Mouse (Mus musculus) midbrain, embryonic 15.5 days (tissue): ENCODE measurements around the gene Stox2. TPM values are rescaled to one million over a fixed set of nuclear protein-coding genes. Genes with fewer than 3 reads are reported as not detected.
A peak's percentile ranks its signal among the peaks of the same experiment; 100 is the strongest.
"Not testable (repeated sequence)": the region's sequence is repeated elsewhere in the genome, so short reads cannot be mapped to it uniquely, and the experiment has no call there.

ENCODE experiments used
- ATAC-seq: fragments of 200-750 bp; cut with Nextera tagmentation; replicated peaks from 2 replicates; pipeline ENCODE4 v1.8.0; 2017; ENCODE audit warnings: moderate TSS enrichment
- H3K27ac ChIP-seq: fragments of 300-500 bp; sonication (generic); 2 replicates; pipeline ENCODE4 v1.5.1; 2015; ENCODE audit warnings: mild to moderate bottlenecking, inconsistent platforms
- H3K27me3 ChIP-seq: fragments of 300-500 bp; sonication (generic); replicated peaks from 2 replicates; pipeline ENCODE4 v1.6.1; 2015; ENCODE audit warnings: inconsistent platforms
- H3K36me3 ChIP-seq: fragments of 300-500 bp; sonication (generic); replicated peaks from 2 replicates; pipeline ENCODE4 v1.6.1; 2015; ENCODE audit warnings: inconsistent platforms
- H3K4me1 ChIP-seq: fragments of 300-500 bp; sonication (generic); 2 replicates; pipeline ENCODE4 v1.6.1; 2015; ENCODE audit warnings: inconsistent platforms
- H3K4me2 ChIP-seq: fragments of 300-500 bp; sonication (generic); 2 replicates; pipeline ENCODE4 v1.6.1; 2015; ENCODE audit warnings: inconsistent platforms, mild to moderate bottlenecking, moderate library complexity
- H3K4me3 ChIP-seq: fragments of 300-500 bp; sonication (generic); 2 replicates; pipeline ENCODE4 v1.5.1; 2015; ENCODE audit warnings: mild to moderate bottlenecking, inconsistent platforms
- H3K9ac ChIP-seq: fragments of 300-500 bp; sonication (generic); 2 replicates; pipeline ENCODE4 v1.6.1; 2015; ENCODE audit warnings: mild to moderate bottlenecking, inconsistent platforms
- H3K9me3 ChIP-seq: fragments of 300-500 bp; sonication (generic); 2 replicates; pipeline ENCODE4 v1.6.1; 2016; ENCODE audit warnings: inconsistent platforms
- WGBS: fragments of 180-500 bp; shearing (Covaris S2); methylation state at CpG from one replicate; pipeline ENCODE4 v1.1.7; 2015; ENCODE audit warnings: mixed read lengths; 5-methylcytosine and 5-hydroxymethylcytosine counted together
- polyA plus RNA-seq: library from polyadenylated mRNA; unstranded; fragments of >200 nt; fragmentation: Nextera tagmentation; extraction: Ambion mirVana; gene quantifications from 2 replicates; pipeline ENCODE4 v1.2.1, GENCODE M21; 2015

Gene Stox2
- polyA plus RNA-seq, 1 experiment from 2014 or later: 51.3 TPM

- H3K27me3 ChIP-seq: no peaks in the 10 kb centered on the region
- 85% methylated on average over 6 of the region's 6 CpGs for WGBS
- H3K9ac ChIP-seq: no peak overlapping the region
- H3K36me3 ChIP-seq: no peaks in the 10 kb centered on the region
- no peaks in the 10 kb centered on the region for H3K4me1 ChIP-seq
- no peak for ATAC-seq
- H3K27ac ChIP-seq: no peak overlapping the region
- H3K4me3 ChIP-seq: no peak overlapping the region
- no peaks in the 10 kb centered on the region for H3K9me3 ChIP-seq
- H3K4me2 ChIP-seq: no peak overlapping the region
Measured at GRCm38 (mm10) chr8:47437976-47438375, 8.2 kb downstream of the Stox2 start.

DNA sequence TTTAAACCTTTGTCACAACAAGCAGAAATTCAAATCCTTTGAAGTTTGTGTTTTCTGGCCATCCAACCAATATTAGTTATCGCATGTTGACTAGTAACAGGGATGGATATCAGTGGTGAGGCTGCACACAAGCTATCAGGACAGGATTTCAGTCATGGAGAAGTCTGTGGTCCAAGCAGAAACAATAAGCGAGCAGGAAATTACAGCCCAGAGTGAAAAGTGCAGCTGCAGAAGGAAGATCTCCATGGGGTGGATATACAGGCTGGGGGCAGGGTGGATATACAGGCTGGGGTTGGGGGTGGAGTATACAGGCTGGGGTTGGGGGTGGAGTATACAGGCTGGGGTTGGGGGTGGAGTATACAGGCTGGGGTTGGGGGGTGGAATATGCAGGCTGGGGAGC is 10.3 kb downstream of the Stox2 start:
- no peak for ATAC-seq
- no peaks in the 10 kb centered on the region for H3K9me3 ChIP-seq

DNA sequence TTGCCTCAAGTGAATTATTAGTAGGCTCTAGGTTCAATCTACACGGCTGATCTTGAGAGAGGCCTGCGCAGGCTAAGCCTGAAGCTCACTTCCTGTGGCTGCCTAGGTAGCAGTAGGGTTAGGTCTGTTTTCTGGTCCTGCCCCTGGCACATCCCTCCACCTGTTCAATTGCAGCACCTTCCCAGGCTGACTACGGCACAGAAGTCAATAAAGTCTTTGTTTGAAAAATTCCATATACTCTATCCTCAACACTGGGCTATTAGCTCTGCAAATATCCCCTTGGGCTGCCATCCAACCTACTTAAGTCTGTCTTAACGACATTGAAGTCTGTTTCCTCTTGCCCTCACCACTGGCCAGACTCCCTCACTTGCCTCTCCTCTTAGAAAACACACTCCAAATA is 10.8 kb downstream of the Stox2 start:
- WGBS: 78% methylated on average over 4 of the region's 4 CpGs
- Histone ChIP-seq H3K4me2 (no peak overlapping the region), H3K4me1 (no peaks in the 10 kb centered on the region), H3K27ac (no peak overlapping the region), H3K27me3 (no peaks in the 10 kb centered on the region), H3K36me3 (no peaks in the 10 kb centered on the region), H3K9ac (no peak overlapping the region), H3K4me3 (no peak overlapping the region), H3K9me3 (no peaks in the 10 kb centered on the region)
- ATAC-seq: no peak

More for the DNA sequence above, 10.3 kb downstream of the Stox2 start:
- Histone ChIP-seq H3K4me2 (no peak overlapping the region), H3K36me3 (no peaks in the 10 kb centered on the region), H3K9ac (no peak overlapping the region), H3K4me1 (no peaks in the 10 kb centered on the region), H3K27me3 (no peaks in the 10 kb centered on the region), H3K27ac (no peak overlapping the region), H3K4me3 (no peak overlapping the region)
- 86% methylated on average over 2 of the region's 2 CpGs for WGBS

DNA sequence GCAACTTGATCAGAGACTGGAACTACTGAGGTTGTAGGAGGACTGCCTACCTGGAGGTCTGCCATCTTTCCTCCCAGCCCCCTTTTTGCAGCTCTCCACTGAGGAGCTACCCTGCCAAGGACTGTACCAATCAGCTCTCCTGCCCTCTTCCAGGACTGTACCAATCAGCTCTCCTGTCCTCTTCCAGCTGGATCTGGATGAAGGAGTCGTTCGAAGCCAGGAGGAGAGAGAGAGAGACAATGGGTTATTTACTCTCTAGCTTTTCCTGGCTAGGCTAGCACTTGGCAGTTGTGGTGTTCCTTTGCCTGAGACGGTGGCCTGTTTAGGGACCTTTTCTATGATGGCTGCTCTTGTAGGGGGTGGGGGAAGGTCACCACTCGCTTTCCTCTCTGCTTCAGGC is 14.9 kb downstream of the Stox2 start:
- H3K4me3 ChIP-seq: no peak overlapping the region
- H3K4me1 ChIP-seq: no peaks in the 10 kb centered on the region
- no peaks in the 10 kb centered on the region for H3K27me3 ChIP-seq
- H3K9ac ChIP-seq: no peak overlapping the region
- WGBS: 67% methylated on average over 4 of the region's 4 CpGs
- no peaks in the 10 kb centered on the region for H3K9me3 ChIP-seq
- ATAC-seq: peak; percentile 74
- H3K36me3 ChIP-seq: no peaks in the 10 kb centered on the region
- H3K4me2 ChIP-seq: no peak overlapping the region
- no peak overlapping the region for H3K27ac ChIP-seq

GRCm38 (mm10) chr8:47414258-47414525 is 32.0 kb downstream of the Stox2 start:
- Histone ChIP-seq H3K4me3 (peak overlapping the region; percentile 52), H3K4me2 (peak overlapping the region; percentile 98), H3K4me1 (peaks cover 22% of the 10 kb centered on the region), H3K27me3 (peaks cover 50% of the 10 kb centered on the region)
- 2% methylated on average over 8 of the region's 8 CpGs for WGBS
- not testable (repeated sequence) for H3K27ac ChIP-seq, ATAC-seq, H3K9me3 ChIP-seq, H3K36me3 ChIP-seq, H3K9ac ChIP-seq

GRCm38 (mm10) chr8:47413524-47414257 is 32.5 kb downstream of the Stox2 start:
- Histone ChIP-seq H3K9ac (peak overlapping the region; percentile 23), H3K4me2 (peak overlapping the region; percentile 98), H3K9me3 (no peaks in the 10 kb centered on the region), H3K36me3 (no peaks in the 10 kb centered on the region), H3K4me3 (peak overlapping the region; percentile 52), H3K27me3 (peaks cover 55% of the 10 kb centered on the region), H3K4me1 (peaks cover 22% of the 10 kb centered on the region), H3K27ac (no peak overlapping the region)
- WGBS: under 1% methylated on average over 43 of the region's 46 CpGs
- ATAC-seq: peak; percentile 79

GRCm38 (mm10) chr8:47412696-47413523 is 33.3 kb downstream of the Stox2 start:
- Histone ChIP-seq H3K4me1 (peaks cover 22% of the 10 kb centered on the region), H3K9ac (peak overlapping the region; percentile 23), H3K36me3 (no peaks in the 10 kb centered on the region), H3K27ac (no peak overlapping the region), H3K27me3 (peaks cover 57% of the 10 kb centered on the region), H3K4me3 (peak overlapping the region; percentile 52), H3K9me3 (no peaks in the 10 kb centered on the region), H3K4me2 (peak overlapping the region; percentile 98)
- ATAC-seq: peak; percentile 80
- under 1% methylated on average over 81 of the region's 81 CpGs for WGBS

- H3K4me1 ChIP-seq: peaks cover 22% of the 10 kb centered on the region
- no peak overlapping the region for H3K27ac ChIP-seq
- H3K4me3 ChIP-seq: peak overlapping the region; percentile 52
- H3K9ac ChIP-seq: peak overlapping the region; percentile 10; the same call in 1 of the 2 replicates
- H3K36me3 ChIP-seq: no peaks in the 10 kb centered on the region
- WGBS: under 1% methylated on average over 43 of the region's 43 CpGs
- H3K9me3 ChIP-seq: no peaks in the 10 kb centered on the region
- H3K4me2 ChIP-seq: peak overlapping the region; percentile 98
- peaks cover 62% of the 10 kb centered on the region for H3K27me3 ChIP-seq
- ATAC-seq: peak; percentile 55; the same call in 1 of the 2 replicates
Measured at GRCm38 (mm10) chr8:47411994-47412695, 34.0 kb downstream of the Stox2 start.

DNA sequence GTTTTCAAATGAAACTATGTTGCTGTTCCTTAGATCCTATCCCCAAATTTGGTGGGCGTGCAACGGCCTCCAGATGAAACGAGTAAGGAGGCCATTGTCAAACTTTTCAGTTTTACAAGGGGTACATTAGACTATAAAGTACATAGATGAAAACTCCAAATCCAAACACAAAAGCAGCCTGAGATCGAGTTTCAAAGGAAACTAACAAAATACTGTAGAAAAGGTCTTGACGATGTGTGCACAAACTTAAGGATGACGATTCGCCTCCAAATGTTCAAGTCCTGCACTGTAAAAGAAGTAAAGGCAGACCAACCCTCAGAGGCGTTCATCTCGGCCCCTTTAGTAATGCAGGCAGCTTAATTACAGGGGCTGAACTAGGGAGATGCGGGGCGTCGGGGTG is 34.8 kb downstream of the Stox2 start:
- Histone ChIP-seq H3K9me3 (no peaks in the 10 kb centered on the region), H3K9ac (no peak overlapping the region), H3K4me2 (no peak overlapping the region), H3K4me3 (no peak overlapping the region), H3K36me3 (no peaks in the 10 kb centered on the region), H3K4me1 (peaks cover 22% of the 10 kb centered on the region), H3K27me3 (peaks cover 61% of the 10 kb centered on the region), H3K27ac (no peak overlapping the region)
- no peak for ATAC-seq
- 4% methylated on average over 12 of the region's 12 CpGs for WGBS

DNA sequence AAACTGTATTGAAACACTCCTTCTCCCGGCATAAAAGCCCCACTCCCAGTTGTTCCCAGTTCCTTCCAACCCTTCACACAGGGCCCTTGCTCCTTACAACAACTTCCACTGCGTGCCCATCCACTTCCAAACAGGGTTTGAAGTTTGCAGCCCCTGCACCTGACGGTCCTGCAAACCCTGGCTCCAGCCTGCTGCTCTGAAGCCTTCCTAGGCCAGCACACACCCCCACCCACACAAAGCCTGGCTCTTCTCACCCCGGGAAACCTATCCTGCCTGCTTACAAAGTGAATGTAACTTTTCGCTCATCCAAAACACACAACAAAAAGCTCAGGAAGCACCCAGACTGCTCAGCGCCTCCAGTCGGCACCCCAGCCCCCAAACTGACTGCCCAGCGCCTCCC is 37.1 kb downstream of the Stox2 start:
- Histone ChIP-seq H3K9me3 (no peaks in the 10 kb centered on the region), H3K27ac (no peak overlapping the region), H3K27me3 (peaks cover 53% of the 10 kb centered on the region), H3K4me2 (no peak overlapping the region), H3K9ac (no peak overlapping the region), H3K4me1 (peaks cover 21% of the 10 kb centered on the region), H3K4me3 (no peak overlapping the region), H3K36me3 (no peaks in the 10 kb centered on the region)
- 8% methylated on average over 8 of the region's 8 CpGs for WGBS
- no peak for ATAC-seq

DNA sequence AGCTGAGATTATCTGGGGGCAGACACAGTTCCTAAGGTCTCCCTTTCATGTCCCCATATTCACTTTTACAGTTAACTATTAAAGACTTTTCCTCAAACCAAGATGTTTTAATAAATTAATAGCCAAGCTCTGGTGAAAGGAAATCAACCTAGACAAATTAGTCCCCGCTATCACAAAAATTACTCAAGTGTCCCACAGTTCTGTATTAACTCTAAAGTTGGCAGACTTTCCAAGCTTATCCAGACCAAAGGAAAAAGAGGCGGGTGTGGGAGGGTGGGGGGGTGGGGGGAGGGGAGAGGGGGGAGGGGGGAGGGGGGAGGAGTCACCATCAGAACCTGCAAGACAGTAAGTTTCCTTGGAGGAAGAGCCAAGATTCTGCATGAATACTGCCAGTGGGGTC is 41.3 kb downstream of the Stox2 start:
- H3K4me3 ChIP-seq: no peak overlapping the region
- ATAC-seq: no peak
- 100% methylated on average over 1 of the region's 2 CpGs for WGBS
- H3K9me3 ChIP-seq: no peaks in the 10 kb centered on the region
- H3K36me3 ChIP-seq: no peaks in the 10 kb centered on the region
- no peak overlapping the region for H3K9ac ChIP-seq
- no peak overlapping the region for H3K27ac ChIP-seq
- H3K4me2 ChIP-seq: no peak overlapping the region
- no peaks in the 10 kb centered on the region for H3K4me1 ChIP-seq
- peaks cover 19% of the 10 kb centered on the region for H3K27me3 ChIP-seq

DNA sequence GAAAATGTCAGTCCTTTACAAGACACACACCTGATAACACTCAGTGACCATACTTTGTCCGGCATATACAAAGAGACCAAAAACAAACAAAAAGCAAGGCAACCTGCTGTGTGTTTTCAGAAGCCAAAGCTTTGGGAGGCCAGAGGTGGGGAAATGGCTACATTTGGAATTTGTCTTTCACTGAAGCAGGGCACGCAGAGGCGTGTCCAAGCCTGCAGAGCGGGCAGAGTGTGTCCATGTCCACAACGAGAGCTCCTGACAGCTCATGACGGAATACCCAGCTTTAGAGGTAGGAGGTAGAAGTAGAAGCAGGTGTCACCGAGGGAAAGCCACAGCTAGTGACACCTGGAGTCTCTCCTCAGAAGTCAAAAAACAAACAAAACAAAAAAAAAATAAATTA is 53.2 kb downstream of the Stox2 start:
- ATAC-seq: no peak
- Histone ChIP-seq H3K36me3 (no peaks in the 10 kb centered on the region), H3K4me1 (no peaks in the 10 kb centered on the region), H3K27me3 (no peaks in the 10 kb centered on the region), H3K9me3 (no peaks in the 10 kb centered on the region), H3K4me3 (no peak overlapping the region), H3K27ac (no peak overlapping the region), H3K9ac (no peak overlapping the region), H3K4me2 (no peak overlapping the region)
- 63% methylated on average over 7 of the region's 7 CpGs for WGBS
